Mouse (Mus musculus) urinary bladder, postnatal 25 days (tissue): Measurements from ENCODE around the gene Gzme.
"Not testable (repeated sequence)": the region's sequence is repeated elsewhere in the genome, so short reads cannot be mapped to it uniquely, and the experiment has no call there.

Experiments used
- DNase-seq: peaks from one replicate; pipeline ENCODE4 v3.0.0; 2022; ENCODE audit warnings: low spot score

Gene Gzme

GRCm38 (mm10) chr14:56120525-56120924 lies at the start of gene Gzme:
Gene Gzme (minus strand): TSS chr14:56120625.
- no peak for DNase-seq

DNA sequence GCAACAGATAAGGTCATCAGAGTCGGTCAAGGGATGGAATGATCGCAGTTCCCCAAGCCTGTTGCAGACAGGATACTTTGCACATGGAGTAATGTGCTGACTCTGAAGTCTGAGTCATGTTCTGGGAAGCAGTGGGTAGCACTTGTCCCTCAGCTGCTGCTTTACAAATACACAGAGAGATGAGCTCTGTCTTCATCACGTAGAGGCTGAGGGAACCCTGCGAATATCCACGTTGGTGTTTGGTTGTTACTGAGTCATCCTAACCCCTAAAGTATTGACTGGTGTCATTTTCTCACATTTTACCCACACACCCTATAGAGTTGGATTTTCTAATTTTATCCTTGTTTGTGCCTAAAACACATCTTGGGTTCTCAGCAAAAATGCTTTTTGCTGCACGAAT lies 47.6 kb upstream of the Gzme start:
- no peak for DNase-seq

- no peak for DNase-seq
Observed at GRCm38 (mm10) chr14:56162109-56162508, 41.7 kb upstream of the Gzme start.

DNA sequence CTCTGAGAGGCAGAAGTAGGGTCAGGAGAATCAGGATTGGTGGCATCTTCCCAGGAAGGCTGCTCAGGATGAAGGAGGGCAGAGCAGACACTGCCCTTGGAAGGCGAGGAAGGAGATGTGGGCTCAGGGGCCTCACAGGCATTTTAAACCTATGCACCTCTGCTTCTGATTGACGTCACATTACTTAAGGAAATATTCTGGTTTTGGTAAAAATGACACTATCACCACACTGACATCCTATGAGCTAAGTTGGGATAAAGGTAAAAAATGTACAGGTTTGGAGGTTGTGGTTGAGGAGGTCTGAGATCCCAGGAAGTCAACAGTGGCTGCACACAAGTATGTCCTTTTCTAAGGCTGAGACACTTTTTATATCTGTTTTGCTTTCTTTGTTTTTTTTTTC lies 39.1 kb upstream of the Gzme start, which contains the start of gene Gzmg:
Gene Gzmg (minus strand): TSS at position 101 of the 400 bp plus-strand sequence.
- DNase-seq, result not testable (repeated sequence)

DNA sequence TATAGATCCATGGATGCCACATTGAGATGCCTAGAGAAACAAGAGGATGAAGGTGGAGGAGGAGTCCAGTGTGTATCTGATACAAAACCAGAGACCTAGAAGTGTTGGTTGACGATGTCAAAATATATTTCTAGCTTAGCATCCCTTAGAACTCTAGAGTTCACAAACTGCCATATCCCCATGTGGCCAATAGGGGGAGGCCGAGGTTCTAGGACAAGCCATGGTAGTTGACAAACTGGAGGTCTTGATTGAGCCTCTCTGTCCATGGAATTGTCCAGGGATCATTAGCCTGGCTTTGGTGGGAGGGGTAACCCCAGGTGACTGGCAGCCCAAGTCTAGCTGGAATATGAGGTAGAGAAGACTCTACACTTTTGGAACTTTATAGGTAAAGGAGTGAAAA lies 34.9 kb upstream of the Gzme start:
- DNase-seq, result no peak

DNA sequence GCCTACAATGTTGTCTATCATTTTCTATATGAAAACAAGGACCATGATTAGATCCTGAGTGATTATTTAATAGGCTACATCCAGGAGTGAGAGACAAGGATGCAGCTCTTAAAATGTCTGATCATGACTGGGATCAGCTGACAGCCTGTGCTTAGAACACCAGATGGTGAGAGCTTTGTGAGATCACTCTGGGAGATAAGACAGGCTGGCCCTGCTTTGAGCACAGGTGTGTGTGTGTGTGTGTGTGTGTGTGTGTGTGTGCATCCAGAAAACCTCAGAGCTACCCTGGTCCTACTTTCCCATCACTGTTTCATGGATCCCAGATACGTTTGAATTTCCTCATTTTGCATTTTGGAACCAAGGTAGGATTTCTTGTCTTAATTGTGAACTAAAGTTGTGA lies 13.2 kb upstream of the Gzme start:
- not testable (repeated sequence) for DNase-seq

DNA sequence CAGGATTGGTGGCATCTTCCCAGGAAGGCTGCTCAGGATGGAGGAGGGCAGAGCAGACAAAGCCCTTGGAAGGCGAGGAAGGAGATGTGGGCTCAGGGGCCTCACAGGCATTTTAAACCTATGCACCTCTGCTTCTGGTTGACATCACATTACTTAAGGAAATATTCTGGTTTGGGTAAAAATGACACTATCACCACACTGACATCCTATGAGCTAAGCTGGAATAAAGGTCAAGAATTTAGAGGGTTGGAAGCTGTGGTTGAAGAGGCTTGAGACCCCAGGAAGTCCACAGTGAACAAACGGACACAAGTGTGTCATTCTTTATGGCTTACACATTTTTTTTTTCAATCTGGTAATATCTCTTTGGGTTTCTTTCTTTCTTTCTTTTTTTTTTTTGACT lies 12.1 kb upstream of the Gzme start, which contains the start of gene Gzmd:
Gene Gzmd (minus strand): TSS at position 101 of the 400 bp plus-strand sequence.
- not testable (repeated sequence) for DNase-seq

- DNase-seq, result no peak
Observed at GRCm38 (mm10) chr14:56128341-56128740, 7.9 kb upstream of the Gzme start.

DNA sequence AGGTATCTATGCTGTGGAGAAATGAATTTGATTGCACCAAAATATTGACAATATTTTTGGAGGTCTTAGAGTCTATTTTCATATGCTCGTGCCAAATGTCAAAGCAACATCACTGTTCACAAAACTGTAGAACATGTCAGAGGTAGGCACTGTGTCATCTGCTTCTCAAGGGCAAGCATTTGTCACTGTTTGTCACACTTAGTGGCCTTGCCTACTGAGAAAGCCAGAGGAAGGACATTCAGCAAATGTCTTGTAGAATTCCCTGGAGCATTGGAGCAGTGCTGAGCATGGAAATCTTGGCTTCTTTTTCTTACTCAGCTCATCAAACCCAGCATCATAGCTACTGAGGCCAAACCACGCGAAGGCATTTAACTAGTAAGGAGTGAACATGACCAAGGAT lies 3.1 kb upstream of the Gzme start:
- no peak for DNase-seq

DNA sequence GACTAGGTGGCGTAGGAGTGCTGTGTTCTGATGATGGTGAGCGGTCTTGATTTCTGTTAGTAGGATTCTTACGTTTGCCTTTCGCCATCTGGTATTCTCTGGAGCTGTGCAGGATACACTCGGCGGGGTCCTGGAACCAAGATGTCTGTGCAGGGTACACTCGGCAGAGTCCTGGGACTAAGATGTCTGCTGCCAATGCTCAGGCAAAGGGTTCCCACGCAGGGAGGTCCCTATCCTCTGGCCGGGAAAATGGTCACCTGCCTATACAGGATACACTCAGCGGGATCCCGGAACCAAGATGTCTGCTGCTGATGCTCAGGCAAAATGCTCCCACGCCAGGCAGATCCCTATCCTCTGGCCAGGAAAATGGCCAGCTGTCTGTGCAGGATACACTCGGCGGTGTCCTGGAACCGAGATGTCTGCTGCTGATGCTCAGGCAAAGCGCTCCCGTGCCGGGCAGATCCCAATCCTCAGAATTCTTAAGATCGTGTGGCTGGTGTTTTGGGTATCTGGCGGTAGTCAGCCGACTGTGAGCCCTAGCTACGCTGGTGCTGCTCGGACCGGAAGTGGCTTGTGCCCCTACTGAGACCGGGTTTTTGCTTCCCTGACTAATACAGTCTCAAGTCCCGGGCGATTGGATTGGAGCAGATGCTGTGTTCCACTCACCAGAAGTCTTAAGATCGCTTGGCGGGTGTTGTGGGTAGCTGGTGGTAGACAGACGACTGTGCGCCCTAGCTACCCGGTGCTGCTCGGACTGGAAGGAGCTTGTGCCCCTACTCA lies 4.7 kb downstream of the Gzme start:
- DNase-seq, result not testable (repeated sequence)

- DNase-seq, result no peak
Observed at GRCm38 (mm10) chr14:56105447-56106180, 14.8 kb downstream of the Gzme start.

GRCm38 (mm10) chr14:56105016-56105415 lies 15.4 kb downstream of the Gzme start:
- DNase-seq, result no peak

GRCm38 (mm10) chr14:56103452-56103851 lies 17.0 kb downstream of the Gzme start:
- no peak for DNase-seq

DNA sequence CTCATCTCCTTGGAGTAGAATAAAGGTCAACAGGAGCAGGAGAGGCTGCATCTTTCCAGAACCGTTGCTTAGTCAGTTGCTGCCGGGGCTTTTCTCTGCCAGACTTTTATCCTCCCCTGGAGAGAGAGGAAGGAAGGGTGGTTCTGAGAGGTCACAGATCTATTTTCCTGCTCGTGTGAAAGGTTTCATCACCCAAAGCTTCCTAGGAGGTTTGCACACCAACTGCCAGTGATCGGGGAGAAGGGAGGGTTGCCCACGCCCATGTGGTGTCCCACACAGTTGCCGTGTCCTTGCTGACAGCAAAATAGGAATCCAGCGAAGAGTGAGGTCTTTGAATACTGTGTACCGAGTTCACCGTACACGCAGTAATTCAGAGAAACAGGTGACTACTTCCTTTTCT lies 18.0 kb downstream of the Gzme start, which contains the start of gene Ctsg:
Gene Ctsg (minus strand): TSS at position 189 of the 400 bp plus-strand sequence.
- DNase-seq, result no peak

- no peak for DNase-seq
Observed at GRCm38 (mm10) chr14:56098940-56099339, 21.5 kb downstream of the Gzme start.

DNA sequence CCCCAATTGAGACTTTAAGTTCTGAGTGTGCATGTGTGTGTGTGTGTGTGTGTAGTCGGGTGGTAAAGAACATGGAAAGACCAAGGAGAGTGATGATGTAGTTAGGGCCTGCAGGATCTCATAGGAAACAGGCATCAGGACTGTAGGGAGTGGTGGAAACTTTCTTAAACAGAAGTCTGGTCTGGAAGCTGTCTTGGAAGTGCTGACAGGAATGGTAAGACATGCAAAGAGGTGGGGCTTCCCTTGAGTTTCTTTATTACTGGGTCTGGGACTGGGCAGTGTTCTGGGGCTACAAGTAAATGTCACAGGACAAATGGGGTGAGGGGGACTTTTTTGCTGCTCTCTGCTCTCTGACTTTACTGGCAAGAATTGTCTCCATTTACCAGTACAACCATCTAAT lies 22.8 kb downstream of the Gzme start:
- DNase-seq, result no peak

DNA sequence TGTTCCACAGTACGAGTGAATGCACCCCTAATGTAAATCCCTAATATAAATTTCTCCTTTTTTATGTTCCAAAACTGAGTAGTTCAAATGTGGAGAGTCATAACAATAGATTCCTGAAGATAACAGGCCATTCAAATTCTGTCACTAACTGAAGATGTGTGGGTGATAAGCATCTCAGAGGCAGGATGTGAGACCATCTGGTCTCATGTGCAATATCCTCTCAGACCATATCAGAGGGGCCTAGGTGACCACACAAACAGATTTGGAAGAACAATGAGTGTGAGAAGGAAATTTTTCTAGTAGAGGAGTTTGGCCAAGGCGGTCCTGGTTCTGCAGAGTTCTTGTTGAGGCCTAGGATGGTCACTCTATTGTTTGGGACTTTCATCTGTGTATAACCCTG lies 27.1 kb downstream of the Gzme start:
- DNase-seq, result no peak

DNA sequence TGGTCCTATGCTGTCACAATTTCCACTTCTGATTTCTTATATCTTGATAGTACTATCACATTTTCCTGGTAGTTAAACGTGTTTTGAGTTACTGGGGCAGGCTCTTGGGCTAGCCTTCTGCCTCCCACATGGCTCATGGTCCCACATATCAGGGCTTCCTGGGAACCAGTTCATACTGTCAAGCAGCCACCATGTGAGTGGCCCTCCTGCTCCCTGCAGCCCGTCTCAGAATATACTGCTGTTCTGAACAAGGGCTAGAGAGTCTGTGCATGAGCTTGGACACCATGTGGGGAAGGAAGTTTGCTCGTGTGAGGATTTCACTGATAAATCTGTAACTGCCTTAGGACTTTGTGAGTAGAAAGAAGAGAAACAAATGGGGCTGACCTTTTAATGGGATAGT lies 33.7 kb downstream of the Gzme start:
- DNase-seq, result no peak

DNA sequence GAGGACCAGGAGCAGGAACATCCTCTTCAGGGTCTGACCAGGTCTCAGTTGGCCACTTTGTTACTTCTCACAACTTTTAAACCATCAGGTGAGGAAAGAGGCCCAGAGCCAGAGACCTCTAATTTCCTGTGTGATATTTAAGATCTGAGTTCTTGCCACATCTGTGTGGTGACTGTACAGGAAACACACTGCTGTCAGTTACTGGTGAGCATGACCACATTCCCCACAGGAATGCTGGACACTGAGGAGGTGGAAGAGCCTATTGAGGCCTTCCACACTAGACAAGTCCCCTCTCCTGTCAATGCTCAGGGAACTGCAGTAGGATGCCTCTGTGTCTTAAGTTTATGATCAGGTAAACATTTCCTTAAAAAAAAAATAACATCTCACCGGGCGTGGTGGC lies 35.3 kb downstream of the Gzme start, which contains the start of gene Mcpt8:
Gene Mcpt8 (minus strand): TSS at position 107 of the 400 bp plus-strand sequence.
- DNase-seq, result no peak

DNA sequence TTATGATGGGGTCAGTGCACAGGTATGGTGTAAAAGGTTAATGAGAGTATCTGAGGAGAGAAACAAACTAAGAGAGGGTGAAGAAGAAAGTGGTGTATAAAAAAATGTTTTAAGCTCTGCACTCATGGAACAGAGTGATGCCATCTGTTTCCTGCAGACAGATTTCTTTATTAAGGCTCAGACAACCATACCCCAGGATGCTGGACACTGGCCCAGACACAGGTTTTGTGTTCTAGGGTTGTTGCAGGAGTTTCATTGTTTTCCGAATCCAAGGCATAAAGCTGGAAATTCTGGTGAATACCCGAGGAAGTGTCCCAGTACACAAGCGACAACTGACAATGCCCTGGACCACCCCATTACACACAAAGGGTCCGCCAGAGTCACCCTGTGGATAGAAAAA lies 38.4 kb downstream of the Gzme start:
- no peak for DNase-seq
